Mouse (Mus musculus) bone marrow macrophage, adult 2 months (primary cell): Measurements from ENCODE around the gene Rpgrip1l. TPM values are rescaled to one million over a fixed set of nuclear protein-coding genes. Genes with fewer than 3 reads are reported as not detected.

Experiments used
- H3K27ac ChIP-seq: 2 replicates; pipeline ENCODE4 v1.5.1; 2012; ENCODE audit warnings: low read depth, low read length; ENCODE audit not compliant: insufficient read depth
- H3K4me1 ChIP-seq: 2 replicates; pipeline ENCODE4 v1.6.1; 2012; ENCODE audit warnings: low read length; ENCODE audit not compliant: control insufficient read depth, insufficient read depth
- H3K4me3 ChIP-seq: 2 replicates; pipeline ENCODE4 v1.5.1; 2012; ENCODE audit warnings: mild to moderate bottlenecking, low read length, moderate library complexity; ENCODE audit not compliant: insufficient read depth
- CTCF ChIP-seq: IDR thresholded peaks from 2 replicates; pipeline ENCODE4 v1.5.1; 2012; ENCODE audit warnings: low read depth, mild to moderate bottlenecking, low read length, moderate library complexity
- POLR2A ChIP-seq: IDR thresholded peaks from 2 replicates; pipeline ENCODE4 v1.6.1; 2012; ENCODE audit warnings: mild to moderate bottlenecking, low read depth, low read length, borderline replicate concordance
- polyA plus RNA-seq: library from polyadenylated mRNA; stranded (reverse); fragments of >200 nt; gene quantifications from 2 replicates; pipeline ENCODE4 v1.2.4, GENCODE M21; 2012; ENCODE audit not compliant: missing spikeins, insufficient read depth, insufficient read length

The Rpgrip1l gene
- polyA plus RNA-seq, 1 experiment: 3.7 TPM

- H3K4me3 ChIP-seq: no peak overlapping the region
- peaks cover 7% of the 10 kb centered on the region for H3K4me1 ChIP-seq
- H3K27ac ChIP-seq: no peak overlapping the region
- TF ChIP-seq CTCF (no peak), POLR2A (no peak)
Measured at GRCm38 (mm10) chr8:91350628-91351027, 37.6 kb upstream of the Rpgrip1l start.

GRCm38 (mm10) chr8:91349816-91350215 lies 36.8 kb upstream of the Rpgrip1l start:
- no peak overlapping the region for H3K27ac ChIP-seq

GRCm38 (mm10) chr8:91347595-91347994 lies 34.5 kb upstream of the Rpgrip1l start:
- no peak overlapping the region for H3K4me3 ChIP-seq
- TF ChIP-seq POLR2A (no peak), CTCF (no peak)
- no peak overlapping the region for H3K27ac ChIP-seq
- peaks cover 20% of the 10 kb centered on the region for H3K4me1 ChIP-seq

More at GRCm38 (mm10) chr8:91349816-91350215, 36.8 kb upstream of the Rpgrip1l start:
- H3K4me3 ChIP-seq: no peak overlapping the region
- TF ChIP-seq POLR2A (no peak), CTCF (no peak)
- H3K4me1 ChIP-seq: peaks cover 9% of the 10 kb centered on the region

GRCm38 (mm10) chr8:91347146-91347545 lies 34.1 kb upstream of the Rpgrip1l start:
- no peak for TF ChIP-seq CTCF
- TF ChIP-seq POLR2A: no peak
- H3K4me3 ChIP-seq: no peak overlapping the region
- no peak overlapping the region for H3K27ac ChIP-seq
- H3K4me1 ChIP-seq: peaks cover 24% of the 10 kb centered on the region

GRCm38 (mm10) chr8:91344659-91345058 lies 31.6 kb upstream of the Rpgrip1l start:
- Histone ChIP-seq H3K4me1 (peaks cover 23% of the 10 kb centered on the region), H3K4me3 (no peak overlapping the region), H3K27ac (no peak overlapping the region)
- TF ChIP-seq POLR2A: no peak
- TF ChIP-seq CTCF: no peak

GRCm38 (mm10) chr8:91342798-91343197 lies 29.7 kb upstream of the Rpgrip1l start:
- Histone ChIP-seq H3K4me3 (no peak overlapping the region), H3K4me1 (peaks cover 23% of the 10 kb centered on the region), H3K27ac (no peak overlapping the region)
- no peak for TF ChIP-seq CTCF
- no peak for TF ChIP-seq POLR2A

GRCm38 (mm10) chr8:91342196-91342595 lies 29.1 kb upstream of the Rpgrip1l start:
- H3K27ac ChIP-seq: no peak overlapping the region
- no peak for TF ChIP-seq CTCF
- TF ChIP-seq POLR2A: no peak

GRCm38 (mm10) chr8:91340746-91341145 lies 27.7 kb upstream of the Rpgrip1l start:
- Histone ChIP-seq H3K4me1 (peaks cover 23% of the 10 kb centered on the region), H3K4me3 (no peak overlapping the region), H3K27ac (no peak overlapping the region)
- TF ChIP-seq CTCF (no peak), POLR2A (no peak)

More at GRCm38 (mm10) chr8:91342196-91342595, 29.1 kb upstream of the Rpgrip1l start:
- Histone ChIP-seq H3K4me3 (no peak overlapping the region), H3K4me1 (peaks cover 23% of the 10 kb centered on the region)

GRCm38 (mm10) chr8:91339651-91340050 lies 26.6 kb upstream of the Rpgrip1l start:
- TF ChIP-seq POLR2A (no peak), CTCF (no peak)
- H3K4me3 ChIP-seq: no peak overlapping the region
- no peak overlapping the region for H3K27ac ChIP-seq
- peaks cover 16% of the 10 kb centered on the region for H3K4me1 ChIP-seq

- H3K27ac ChIP-seq: no peak overlapping the region
- peaks cover 10% of the 10 kb centered on the region for H3K4me1 ChIP-seq
- TF ChIP-seq CTCF (no peak), POLR2A (no peak)
- H3K4me3 ChIP-seq: no peak overlapping the region
Measured at GRCm38 (mm10) chr8:91338389-91339154, 25.5 kb upstream of the Rpgrip1l start.

GRCm38 (mm10) chr8:91329461-91329850 lies 16.4 kb upstream of the Rpgrip1l start:
- no peak overlapping the region for H3K4me3 ChIP-seq
- no peak overlapping the region for H3K27ac ChIP-seq
- no peak for TF ChIP-seq POLR2A
- no peak for TF ChIP-seq CTCF
- H3K4me1 ChIP-seq: peaks cover 9% of the 10 kb centered on the region
